Mouse (Mus musculus) megakaryocyte, embryonic 14.5 days (primary cell): ENCODE measurements around the gene Fam186b. TPM values are rescaled to one million over a fixed set of nuclear protein-coding genes. Genes with fewer than 3 reads are reported as not detected.

Experiments
- H3K27me3 ChIP-seq: replicated peaks from 2 replicates; pipeline ENCODE3; 2012; ENCODE audit warnings: inconsistent platforms
- H3K36me3 ChIP-seq: replicated peaks from 2 replicates; pipeline ENCODE3; 2012; ENCODE audit warnings: low read length, inconsistent platforms, mixed read lengths
- H3K4me1 ChIP-seq: 2 replicates; pipeline ENCODE4 v1.6.1; 2012; ENCODE audit warnings: inconsistent platforms
- H3K4me3 ChIP-seq: replicated peaks from 2 replicates; pipeline ENCODE3; 2012; ENCODE audit warnings: moderate library complexity, mild to moderate bottlenecking, inconsistent platforms
- H3K9me3 ChIP-seq: 2 replicates; pipeline ENCODE4 v1.6.1; 2012; ENCODE audit warnings: inconsistent platforms
- FLI1 ChIP-seq: IDR thresholded peaks from 2 replicates; pipeline ENCODE4 v1.6.1; 2012; ENCODE audit warnings: low read length, inconsistent platforms, mixed read lengths
- GATA1 ChIP-seq: IDR thresholded peaks from 3 replicates; pipeline ENCODE4 v1.6.1; 2012; ENCODE audit warnings: mixed read lengths, low read length, inconsistent platforms, borderline replicate concordance
- polyA plus RNA-seq: library from polyadenylated mRNA; stranded (reverse); fragments of >175 nt; gene quantifications from 2 replicates; pipeline ENCODE4 v1.2.3, GENCODE M21; 2012; ENCODE audit warnings: low replicate concordance; ENCODE audit not compliant: insufficient read depth

Gene Fam186b
- polyA plus RNA-seq, 1 experiment: not detected

- H3K27me3 ChIP-seq: peaks cover 82% of the 10 kb centered on the region
- no peaks in the 10 kb centered on the region for H3K36me3 ChIP-seq
- no peaks in the 10 kb centered on the region for H3K9me3 ChIP-seq
- TF ChIP-seq FLI1 (no peak), GATA1 (no peak)
- peaks cover 9% of the 10 kb centered on the region; the same call in 1 of the 2 replicates for H3K4me1 ChIP-seq
- H3K4me3 ChIP-seq: no peak overlapping the region
These were observed 62.0 kb downstream of the Fam186b start for GRCm38 (mm10) chr15:99233719-99234118.

- TF ChIP-seq FLI1 (no peak), GATA1 (no peak)
- no peaks in the 10 kb centered on the region for H3K9me3 ChIP-seq
- H3K36me3 ChIP-seq: no peaks in the 10 kb centered on the region
- peaks cover 11% of the 10 kb centered on the region; the same call in 1 of the 2 replicates for H3K4me1 ChIP-seq
- peaks cover 91% of the 10 kb centered on the region for H3K27me3 ChIP-seq
- no peak overlapping the region for H3K4me3 ChIP-seq
These were observed 63.7 kb downstream of the Fam186b start for GRCm38 (mm10) chr15:99231998-99232397.

GRCm38 (mm10) chr15:99226090-99226489 is 69.6 kb downstream of the Fam186b start:
- Histone ChIP-seq H3K4me3 (no peak overlapping the region), H3K9me3 (no peaks in the 10 kb centered on the region; the same call in 1 of the 2 replicates), H3K4me1 (peaks cover 65% of the 10 kb centered on the region), H3K36me3 (no peaks in the 10 kb centered on the region), H3K27me3 (peaks cover 97% of the 10 kb centered on the region)
- TF ChIP-seq FLI1: no peak
- TF ChIP-seq GATA1: no peak

GRCm38 (mm10) chr15:99225081-99225810 is 70.4 kb downstream of the Fam186b start:
- Histone ChIP-seq H3K4me3 (peak overlapping the region; percentile 46), H3K27me3 (peaks cover 96% of the 10 kb centered on the region), H3K36me3 (no peaks in the 10 kb centered on the region), H3K4me1 (peaks cover 65% of the 10 kb centered on the region), H3K9me3 (no peaks in the 10 kb centered on the region; the same call in 1 of the 2 replicates)
- no peak for TF ChIP-seq FLI1
- no peak for TF ChIP-seq GATA1

GRCm38 (mm10) chr15:99224208-99224911 is 71.3 kb downstream of the Fam186b start, which contains the start of gene Kcnh3:
Gene Kcnh3 (plus strand): TSS chr15:99224861.
- no peaks in the 10 kb centered on the region for H3K36me3 ChIP-seq
- peaks cover 65% of the 10 kb centered on the region for H3K4me1 ChIP-seq
- peak within 1 kb of the TSS; percentile 90 for H3K4me3 ChIP-seq
- H3K9me3 ChIP-seq: no peaks in the 10 kb centered on the region; the same call in 1 of the 2 replicates
- H3K27me3 ChIP-seq: peaks cover 96% of the 10 kb centered on the region
- TF ChIP-seq GATA1: no peak
- TF ChIP-seq FLI1: no peak

GRCm38 (mm10) chr15:99223585-99224207 is 72.0 kb downstream of the Fam186b start:
- Histone ChIP-seq H3K36me3 (no peaks in the 10 kb centered on the region), H3K27me3 (peaks cover 93% of the 10 kb centered on the region), H3K4me3 (peak overlapping the region; percentile 90), H3K4me1 (peaks cover 58% of the 10 kb centered on the region), H3K9me3 (no peaks in the 10 kb centered on the region; the same call in 1 of the 2 replicates)
- TF ChIP-seq GATA1 (no peak), FLI1 (no peak)

- no peaks in the 10 kb centered on the region; the same call in 1 of the 2 replicates for H3K9me3 ChIP-seq
- H3K4me1 ChIP-seq: peaks cover 55% of the 10 kb centered on the region
- peak overlapping the region; percentile 90 for H3K4me3 ChIP-seq
- peaks cover 89% of the 10 kb centered on the region for H3K27me3 ChIP-seq
- H3K36me3 ChIP-seq: no peaks in the 10 kb centered on the region
- TF ChIP-seq GATA1 (no peak), FLI1 (no peak)
These were observed 72.7 kb downstream of the Fam186b start for GRCm38 (mm10) chr15:99222794-99223584.

GRCm38 (mm10) chr15:99221315-99221952 is 74.3 kb downstream of the Fam186b start:
- Histone ChIP-seq H3K36me3 (no peaks in the 10 kb centered on the region), H3K9me3 (no peaks in the 10 kb centered on the region; the same call in 1 of the 2 replicates), H3K27me3 (peaks cover 77% of the 10 kb centered on the region), H3K4me1 (peaks cover 59% of the 10 kb centered on the region), H3K4me3 (no peak overlapping the region)
- TF ChIP-seq GATA1 (no peak), FLI1 (no peak)

Other genes starting within 250 kb of the Fam186b start
- gene Prph, start 240.7 kb downstream of the Fam186b start, polyA plus RNA-seq: not detected in 2 replicates
- 27.8 and 75.4 TPM in 2 replicates for gene Troap, start 221.3 kb downstream of the Fam186b start, polyA plus RNA-seq
- gene C1ql4, start 208.1 kb downstream of the Fam186b start, polyA plus RNA-seq: not detected in 2 replicates
- not detected in 2 replicates for gene Dnajc22, start 202.7 kb downstream of the Fam186b start, polyA plus RNA-seq
- gene Spats2, start 170.0 kb downstream of the Fam186b start, polyA plus RNA-seq: 5.3 and 8.2 TPM in 2 replicates
- gene Kcnh3, start 71.0 kb downstream of the Fam186b start, polyA plus RNA-seq: not detected in 2 replicates
- 24.2 and 57.0 TPM in 2 replicates for gene Mcrs1, start 43.9 kb downstream of the Fam186b start, polyA plus RNA-seq
- 14.7 and 16.8 TPM in 2 replicates for gene Prpf40b, start 801 bp downstream of the Fam186b start, polyA plus RNA-seq
- gene Fmnl3, start 74.6 kb upstream of the Fam186b start, polyA plus RNA-seq: 4.4 and 6.8 TPM in 2 replicates
- 206 and 441 TPM in 2 replicates for gene Tmbim6, start 97.0 kb upstream of the Fam186b start, polyA plus RNA-seq
- gene Nckap5l, start 161.9 kb upstream of the Fam186b start, polyA plus RNA-seq: 13.8 and 16.8 TPM in 2 replicates
- gene Bcdin3d, start 178.8 kb upstream of the Fam186b start, polyA plus RNA-seq: 3.8 and 10.2 TPM in 2 replicates
- gene Faim2, start 232.3 kb upstream of the Fam186b start, polyA plus RNA-seq: 0.14 TPM in 1 of 2 replicates, not detected in the other